8 mouse cellular contexts compared by ENCODE assay signal in the genomic region with DNA sequence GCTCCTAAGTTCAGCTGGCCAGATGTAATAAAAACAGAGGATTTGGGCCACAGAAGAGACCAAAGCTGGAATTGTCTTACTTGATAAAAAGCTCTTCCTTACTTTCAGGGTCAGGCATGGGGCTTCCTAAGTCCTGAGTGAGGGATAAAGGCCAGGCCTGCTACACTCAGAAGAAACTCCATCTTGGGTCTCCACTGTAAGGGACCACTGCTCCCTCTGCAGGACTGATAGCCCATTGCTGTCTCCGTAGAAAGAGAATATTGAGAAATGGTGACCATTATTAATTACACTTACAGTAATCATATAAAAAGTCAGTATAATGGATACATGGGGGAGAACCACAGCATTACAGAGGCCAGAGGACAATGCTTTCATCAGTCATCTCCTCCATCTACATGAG. TPM values are rescaled to one million over a fixed set of nuclear protein-coding genes. Genes with fewer than 3 reads are reported as not detected.
DNase-seq lines count a peak whose midpoint lies in the region; ATAC-seq lines count a peak whose summit lies in the region.

No protein-coding gene starts in this region.

- no peaks in the 10 kb centered on the region for H3K9me3 ChIP-seq in heart, embryonic 14.5 days (ENCODE audit: control insufficient read depth, low read length)
- H3K9me3 ChIP-seq in heart, embryonic 11.5 days (replicated peaks; ENCODE audit: control insufficient read depth, low read length), result no peaks in the 10 kb centered on the region

- H3K4me2 ChIP-seq in heart, embryonic 14.5 days (ENCODE audit: low read length), result no peak overlapping the region
- no peak overlapping the region for H3K4me2 ChIP-seq in heart, embryonic 11.5 days

- 72% methylated on average over 1 of the region's 1 CpGs for WGBS in heart, embryonic 14.5 days
- 68% methylated on average over 1 of the region's 1 CpGs for WGBS in heart, embryonic 11.5 days (ENCODE audit: insufficient replicate concordance)

- no peak overlapping the region for H3K9ac ChIP-seq in heart, embryonic 14.5 days (ENCODE audit: low read length)
- no peak overlapping the region for H3K9ac ChIP-seq in heart, embryonic 11.5 days (ENCODE audit: low read depth, low read length)

- H3K27me3 ChIP-seq in heart, embryonic 14.5 days (ENCODE audit: control insufficient read depth, insufficient read depth, low read length), result no peaks in the 10 kb centered on the region
- H3K27me3 ChIP-seq in heart, embryonic 11.5 days (ENCODE audit: control insufficient read depth, insufficient read depth, low read length), result no peaks in the 10 kb centered on the region

- peak; percentile 10 for DNase-seq in A20 (ENCODE audit: low read depth, low spot score)
- peak; percentile 70 to 79 for DNase-seq in cerebellum, postnatal 14 days
- DNase-seq in lung, postnatal 10 days, result peak; percentile 67
- DNase-seq in layer of hippocampus, adult 9-10 months (ENCODE audit: low spot score), result no peak
- no peak for DNase-seq in gastrocnemius, postnatal 25 days
- DNase-seq in frontal cortex, postnatal 10 days (ENCODE audit: low spot score in 2 of 2), result no peak

- H3K36me3 ChIP-seq in heart, embryonic 14.5 days (ENCODE audit: control insufficient read depth, insufficient read depth, low read length), result peaks cover 41% of the 10 kb centered on the region
- H3K36me3 ChIP-seq in heart, embryonic 11.5 days (ENCODE audit: control insufficient read depth, insufficient read depth, low read length), result peaks cover 4% of the 10 kb centered on the region; the same call in 1 of the 2 replicates

- peaks cover 10 to 24% of the 10 kb centered on the region in 2 experiments for H3K4me1 ChIP-seq in heart, embryonic 14.5 days (ENCODE audit: control insufficient read depth in 2 of 2, insufficient read depth in 2 of 2, low read length in 2 of 2)
- H3K4me1 ChIP-seq in heart, embryonic 11.5 days (ENCODE audit: control insufficient read depth, insufficient read depth, low read length), result peaks cover 12% of the 10 kb centered on the region

- no peak for ATAC-seq in heart, embryonic 14.5 days (ENCODE audit: insufficient number of reproducible peaks, insufficient read depth, low FRiP score, low read depth)
- ATAC-seq in heart, embryonic 11.5 days (replicated peaks; ENCODE audit: insufficient number of reproducible peaks, low FRiP score, low TSS enrichment), result no peak

- peak overlapping the region; percentile 79 to 80; a peak in 3 of 4 replicates for H3K27ac ChIP-seq in heart, embryonic 14.5 days (replicated peaks in 1 of 2; ENCODE audit: control insufficient read depth in 1 of 2, insufficient read depth in 1 of 2, low read depth in 2 of 2, low read length in 2 of 2)
- no peak overlapping the region for H3K27ac ChIP-seq in heart, embryonic 11.5 days (ENCODE audit: low read depth, low read length)

- H3K4me3 ChIP-seq in heart, embryonic 14.5 days (ENCODE audit: control insufficient read depth in 1 of 2, insufficient read depth in 1 of 2, low read depth in 1 of 2, low read length in 2 of 2), result no peak overlapping the region
- no peak overlapping the region for H3K4me3 ChIP-seq in heart, embryonic 11.5 days (ENCODE audit: low read depth, low read length)

RNA-seq across cellular contexts. Expression of a gene that starts 59.7 kb away (rescaled TPM):
- polyA plus RNA-seq in heart, embryonic 14.5 days (2014; fragmentation: Nextera tagmentation; extraction: Ambion mirVana), result 11.7 and 13.3 TPM in 2 replicates
- polyA plus RNA-seq in heart, embryonic 11.5 days (2014; fragmentation: Nextera tagmentation; extraction: Ambion mirVana), result 1.4 and 2.1 TPM in 2 replicates
- total RNA-seq in gastrocnemius, postnatal 25 days (2021), result 1 to 10 TPM; 1.3 to 1.8 TPM

Comparison
In these comparisons a context has a peak if more than half of its experiments do, and no peak if none do; other contexts are left out.
1. DNase-seq: peak in A20 (single experiment), cerebellum, postnatal 14 days (2 of 2) and lung, postnatal 10 days (single experiment); none in layer of hippocampus, adult 9-10 months (single experiment), gastrocnemius, postnatal 25 days (single experiment) and frontal cortex, postnatal 10 days (0 of 2).